Mouse (Mus musculus) left cerebral cortex, adult 2 months (tissue): Measurements from ENCODE around the gene Rpl29. TPM values are rescaled to one million over a fixed set of nuclear protein-coding genes. Genes with fewer than 3 reads are reported as not detected.
A peak's percentile ranks its signal among the peaks of the same experiment; 100 is the strongest.

Experiments used
- DNase-seq, 2 experiments: peaks; one replicate each; pipeline ENCODE4 v3.0.0; 2021 to 2022; ENCODE audit warnings: low spot score in 2 of 2, mixed read lengths in 1 of 2; ENCODE audit errors: extremely low spot score in 1 of 2
- H3K27ac ChIP-seq: fragments of 200-600 bp; 2 replicates; pipeline ENCODE4 v1.8.1; 2022
- H3K4me3 ChIP-seq: fragments of 200-600 bp; 2 replicates; pipeline ENCODE4 v1.8.1; 2022
- CTCF ChIP-seq: fragments of 200-600 bp; IDR thresholded peaks from 2 replicates; pipeline ENCODE4 v1.8.1; 2022; ENCODE audit warnings: antibody characterized with exemption, mild to moderate bottlenecking, moderate library complexity
- intact Hi-C: fragments of 180-260 bp; cut with DNase I; formaldehyde crosslinking; loops from one replicate; pipeline ENCODE4 v1.15.1; 2025
- total RNA-seq, 2 experiments: library from RNA; stranded (reverse); gene quantifications; 2 replicates each; pipeline ENCODE4 v1.2.3; 2021

Gene Rpl29
- total RNA-seq, 2 experiments from 2014 or later = 273 to 308 TPM

GRCm38 (mm10) chr9:106469317-106469716 lies 40.1 kb downstream of the Rpl29 start:
- intact Hi-C loops = no loop called here

GRCm38 (mm10) chr9:106469776-106470175 lies 40.5 kb downstream of the Rpl29 start:
- intact Hi-C loops = loop anchor here (5.0 kb wide), 1 partner anchor 102 kb away; the partner anchor contains the start of gene Dusp7
- DNase-seq = no peak
- no peak for TF ChIP-seq CTCF
- H3K4me3 ChIP-seq = no peak overlapping the region
- no peak overlapping the region for H3K27ac ChIP-seq

More at GRCm38 (mm10) chr9:106469317-106469716, 40.1 kb downstream of the Rpl29 start:
- no peak for TF ChIP-seq CTCF
- no peak overlapping the region for H3K4me3 ChIP-seq
- DNase-seq = no peak
- H3K27ac ChIP-seq = no peak overlapping the region

GRCm38 (mm10) chr9:106470991-106471750 lies 41.9 kb downstream of the Rpl29 start:
- TF ChIP-seq CTCF = no peak
- H3K27ac ChIP-seq = peak overlapping the region; percentile 83
- no peak for DNase-seq

GRCm38 (mm10) chr9:106471892-106472291 lies 42.6 kb downstream of the Rpl29 start:
- no peak for DNase-seq
- intact Hi-C loops = loop anchor here (5.0 kb wide), 1 partner anchor 105 kb away; the partner anchor contains the start of gene Dusp7
- Histone ChIP-seq H3K27ac (peak overlapping the region; percentile 83), H3K4me3 (no peak overlapping the region)
- TF ChIP-seq CTCF = no peak

More at GRCm38 (mm10) chr9:106470991-106471750, 41.9 kb downstream of the Rpl29 start:
- H3K4me3 ChIP-seq = no peak overlapping the region
- intact Hi-C loops = loop anchor here (5.0 kb wide), 1 partner anchor 104 kb away; the partner anchor contains the start of gene Dusp7

GRCm38 (mm10) chr9:106472321-106472720 lies 43.1 kb downstream of the Rpl29 start:
- H3K27ac ChIP-seq = peak overlapping the region; percentile 83
- no peak overlapping the region for H3K4me3 ChIP-seq
- DNase-seq = no peak
- no peak for TF ChIP-seq CTCF
- intact Hi-C loops = loop anchor here (5.0 kb wide), 1 partner anchor 105 kb away; the partner anchor contains the start of gene Dusp7

GRCm38 (mm10) chr9:106473081-106473752 lies 44.0 kb downstream of the Rpl29 start:
- intact Hi-C loops = loop anchor here (5.0 kb wide), 1 partner anchor 106 kb away; the partner anchor contains the start of gene Dusp7
- no peak for TF ChIP-seq CTCF
- H3K27ac ChIP-seq = peak overlapping the region; percentile 83
- peak in 1 of 2 experiments; percentile 9 for DNase-seq
- no peak overlapping the region for H3K4me3 ChIP-seq

- no peak for TF ChIP-seq CTCF
- intact Hi-C loops = loop anchor here (5.0 kb wide), 1 partner anchor 106 kb away; the partner anchor contains the start of gene Dusp7
- peak; percentile 9 to 13 for DNase-seq
- H3K27ac ChIP-seq = 0 out of 2 replicates have a peak overlapping the region, but pooled peaks have one; percentile 2
- no peak overlapping the region for H3K4me3 ChIP-seq
Measured at GRCm38 (mm10) chr9:106473753-106474105, 44.5 kb downstream of the Rpl29 start.

GRCm38 (mm10) chr9:106474456-106474855 lies 45.2 kb downstream of the Rpl29 start:
- DNase-seq = peak; percentile 49 to 61
- Histone ChIP-seq H3K4me3 (no peak overlapping the region), H3K27ac (no peak overlapping the region)
- intact Hi-C loops = loop anchor here (5.0 kb wide), 1 partner anchor 107 kb away; the partner anchor contains the start of gene Dusp7
- TF ChIP-seq CTCF = peak; percentile 67

GRCm38 (mm10) chr9:106475046-106475445 lies 45.8 kb downstream of the Rpl29 start:
- H3K27ac ChIP-seq = no peak overlapping the region
- TF ChIP-seq CTCF = no peak
- intact Hi-C loops = no loop called here
- H3K4me3 ChIP-seq = no peak overlapping the region
- DNase-seq = peak; percentile 7 to 8

- intact Hi-C loops = loop anchor here (1.0 to 2.0 kb wide), 3 partner anchors 27 to 187 kb away; partner anchors contain the start of gene Rpl29
- H3K27ac ChIP-seq = peak within 1 kb of the TSS; percentile 84
Measured at GRCm38 (mm10) chr9:106475663-106476001, 46.4 kb downstream of the Rpl29 start, which contains the start of gene Rrp9. TSS of gene Rrp9 (plus strand) at chr9:106475963.

GRCm38 (mm10) chr9:106476002-106476923 lies 47.0 kb downstream of the Rpl29 start:
- no peak for TF ChIP-seq CTCF
- Histone ChIP-seq H3K4me3 (peak overlapping the region; percentile 28; the same call in 1 of the 2 replicates), H3K27ac (peak overlapping the region; percentile 84)
- DNase-seq = peak; percentile 29 to 31
- intact Hi-C loops = loop anchor here (1.0 to 2.0 kb wide), 3 partner anchors 28 to 187 kb away; partner anchors contain the start of gene Rpl29

More at GRCm38 (mm10) chr9:106475663-106476001, 46.4 kb downstream of the Rpl29 start, which contains the start of gene Rrp9:
- peak within 1 kb of the TSS; percentile 28; the same call in 1 of the 2 replicates for H3K4me3 ChIP-seq
- DNase-seq = peak; percentile 10 to 16
- no peak for TF ChIP-seq CTCF
